ENCODE assay signal across 8 mouse cellular contexts in genomic region chr17:27466620-27467019, GRCm38 (mm10). TPM values are rescaled to one million over a fixed set of nuclear protein-coding genes. Genes with fewer than 3 reads are reported as not detected.
DNase-seq lines count a peak whose midpoint lies in the region; ATAC-seq lines count a peak whose summit lies in the region.

No protein-coding gene starts in this region.

- ATAC-seq in liver, embryonic 12.5 days = no peak
- peak; percentile 64 for ATAC-seq in lung, embryonic 16.5 days (ENCODE audit: low read depth)

- intact Hi-C loops in heart, postnatal 36 days (cut with DNase I) = no loop called here

- H3K27ac ChIP-seq in liver, embryonic 12.5 days = no peak overlapping the region
- no peak overlapping the region for H3K27ac ChIP-seq in lung, embryonic 16.5 days (ENCODE audit: low read length)

- H3K27me3 ChIP-seq in liver, embryonic 12.5 days (replicated peaks) = 0 out of 2 replicates have a peak, but pooled peaks cover 4% of the 10 kb centered on the region
- H3K27me3 ChIP-seq in lung, embryonic 16.5 days (ENCODE audit: control insufficient read depth, insufficient read depth, low read depth, low read length) = no peaks in the 10 kb centered on the region

- H3K4me2 ChIP-seq in liver, embryonic 12.5 days = no peak overlapping the region
- no peak overlapping the region for H3K4me2 ChIP-seq in lung, embryonic 16.5 days (ENCODE audit: low read depth, low read length)

- H3K4me1 ChIP-seq in liver, embryonic 12.5 days = no peaks in the 10 kb centered on the region
- H3K4me1 ChIP-seq in lung, embryonic 16.5 days (replicated peaks; ENCODE audit: control insufficient read depth, insufficient read depth, low read length) = no peaks in the 10 kb centered on the region

- H3K9me3 ChIP-seq in liver, embryonic 12.5 days (replicated peaks) = no peaks in the 10 kb centered on the region
- H3K9me3 ChIP-seq in lung, embryonic 16.5 days (ENCODE audit: control insufficient read depth, low read length) = no peaks in the 10 kb centered on the region

- no peaks in the 10 kb centered on the region for H3K36me3 ChIP-seq in liver, embryonic 12.5 days
- no peaks in the 10 kb centered on the region for H3K36me3 ChIP-seq in lung, embryonic 16.5 days (ENCODE audit: control insufficient read depth, insufficient read depth, low read length)

- 26% methylated on average over 6 of the region's 6 CpGs for WGBS in liver, embryonic 12.5 days (ENCODE audit: insufficient replicate concordance)
- 12% methylated on average over 6 of the region's 6 CpGs for WGBS in lung, embryonic 16.5 days

- H3K9ac ChIP-seq in liver, embryonic 12.5 days = no peak overlapping the region
- H3K9ac ChIP-seq in lung, embryonic 16.5 days (ENCODE audit: low read length) = no peak overlapping the region

- H3K4me3 ChIP-seq in liver, embryonic 12.5 days = no peak overlapping the region
- H3K4me3 ChIP-seq in lung, embryonic 16.5 days (ENCODE audit: low read length) = no peak overlapping the region

- DNase-seq in liver = peak; percentile 58
- DNase-seq in adrenal gland, adult 18-20 months (ENCODE audit: low spot score in 2 of 2) = peak; percentile 40 to 41
- DNase-seq in heart, postnatal 36 days = peak; percentile 36 to 54
- DNase-seq in skeletal muscle tissue, adult 2 months (ENCODE audit: low read depth, low spot score) = peak; percentile 4
- DNase-seq in cerebellum, adult 11 months = no peak
- no peak for DNase-seq in cerebellum, postnatal 4 days (ENCODE audit: low spot score in 2 of 2)

RNA-seq across cellular contexts. Expression of gene Grm4, which starts 54.6 kb away (rescaled TPM):
- 0.05 TPM in 1 of 2 replicates, not detected in the other for polyA plus RNA-seq in liver, embryonic 12.5 days (2016; fragmentation: Nextera tagmentation; extraction: Ambion mirVana)
- 1 to 10 TPM in 1 of 2 experiments, under 1 TPM in 1; 0.80 to 1.4 TPM for total RNA-seq in adrenal gland, adult 18-20 months (2021)
- under 1 TPM; 0.11 to 0.14 TPM for total RNA-seq in heart, postnatal 36 days (2021)
- polyA plus RNA-seq in lung, embryonic 16.5 days (2015; fragmentation: Nextera tagmentation; extraction: Ambion mirVana) = 0.13 and 0.24 TPM in 2 replicates

Comparison
In these comparisons a context has a peak if more than half of its experiments do, and no peak if none do; other contexts are left out.
1. DNase-seq: peak in liver (single experiment), adrenal gland, adult 18-20 months (2 of 2), heart, postnatal 36 days (2 of 2) and skeletal muscle tissue, adult 2 months (single experiment); none in cerebellum, adult 11 months (single experiment) and cerebellum, postnatal 4 days (0 of 2).